Mouse (Mus musculus) intestine, embryonic 15.5 days (tissue): Measurements from ENCODE around the gene Gm765. TPM values are rescaled to one million over a fixed set of nuclear protein-coding genes. Genes with fewer than 3 reads are reported as not detected.

Experiments used
- ATAC-seq: fragments of 200-750 bp; cut with Nextera tagmentation; 2 replicates; pipeline ENCODE4 v1.8.0; 2017; ENCODE audit warnings: moderate TSS enrichment, moderate library complexity
- H3K27ac ChIP-seq: fragments of 300-500 bp; sonication (generic); 2 replicates; pipeline ENCODE4 v1.5.1; 2015; ENCODE audit warnings: mild to moderate bottlenecking, inconsistent platforms
- H3K27me3 ChIP-seq: fragments of 300-500 bp; sonication (generic); replicated peaks from 2 replicates; pipeline ENCODE4 v1.6.1; 2015; ENCODE audit warnings: inconsistent platforms
- H3K36me3 ChIP-seq: fragments of 300-500 bp; sonication (generic); 2 replicates; pipeline ENCODE4 v1.6.1; 2015; ENCODE audit warnings: inconsistent platforms
- H3K4me1 ChIP-seq: fragments of 300-500 bp; sonication (generic); replicated peaks from 2 replicates; pipeline ENCODE4 v1.6.1; 2015; ENCODE audit warnings: inconsistent platforms
- H3K4me2 ChIP-seq: fragments of 300-500 bp; sonication (generic); replicated peaks from 2 replicates; pipeline ENCODE4 v1.6.1; 2015; ENCODE audit warnings: mild to moderate bottlenecking, inconsistent platforms
- H3K4me3 ChIP-seq: fragments of 300-500 bp; sonication (generic); replicated peaks from 2 replicates; pipeline ENCODE4 v1.5.1; 2015; ENCODE audit warnings: inconsistent platforms
- H3K9ac ChIP-seq: fragments of 300-500 bp; sonication (generic); 2 replicates; pipeline ENCODE4 v1.6.1; 2015; ENCODE audit warnings: inconsistent platforms
- H3K9me3 ChIP-seq: fragments of 300-500 bp; sonication (generic); 2 replicates; pipeline ENCODE4 v1.6.1; 2016; ENCODE audit warnings: inconsistent platforms
- WGBS: fragments of 180-500 bp; shearing (Covaris S2); methylation state at CpG from one replicate; pipeline ENCODE4 v1.1.7; 2015; 5-methylcytosine and 5-hydroxymethylcytosine counted together
- polyA plus RNA-seq: library from polyadenylated mRNA; unstranded; fragments of >200 nt; fragmentation: Nextera tagmentation; extraction: Ambion mirVana; gene quantifications from 2 replicates; pipeline ENCODE4 v1.2.1, GENCODE M21; 2015

Gm765 gene
- polyA plus RNA-seq, 1 experiment from 2014 or later = not detected

DNA sequence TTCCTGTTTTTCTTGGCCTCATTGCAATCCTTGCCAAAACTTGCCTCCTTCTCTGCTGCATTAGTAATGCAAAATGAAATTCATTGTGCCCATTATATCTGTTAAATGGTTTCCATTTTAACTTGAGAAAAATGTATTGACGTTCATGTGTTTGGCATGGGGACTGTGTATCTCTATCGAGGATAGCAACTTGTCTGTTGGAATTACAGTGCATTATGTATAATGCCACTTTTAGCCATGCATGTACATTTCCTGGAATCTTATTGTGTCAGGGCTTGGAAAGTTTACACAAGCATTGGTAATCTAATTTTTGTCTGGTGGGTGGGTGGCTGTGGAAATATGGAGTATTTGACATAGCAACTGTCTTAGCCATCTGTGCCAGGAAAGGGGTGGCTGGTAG lies 57.4 kb downstream of the Gm765 start:
- WGBS = 79% methylated on average over 2 of the region's 2 CpGs
- ATAC-seq = no peak
- no peaks in the 10 kb centered on the region for H3K27me3 ChIP-seq

DNA sequence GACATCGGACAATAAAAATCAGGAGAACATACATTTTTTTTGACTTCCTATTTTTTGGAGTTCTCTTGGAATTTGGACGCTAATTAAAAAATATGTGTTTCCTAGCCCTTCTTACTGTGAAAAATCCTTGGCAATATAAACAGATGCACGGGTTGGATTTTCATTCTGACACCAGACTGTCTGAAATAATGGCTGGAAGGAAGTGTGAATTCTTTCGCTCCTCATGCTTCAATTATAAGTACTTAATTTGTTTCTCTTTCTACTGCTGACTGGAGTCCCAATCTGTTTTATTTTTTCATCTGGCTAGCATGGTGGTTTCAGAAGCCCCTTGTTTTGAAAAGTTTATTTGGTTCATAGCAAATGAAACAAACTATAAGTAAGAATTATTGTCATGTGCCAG lies 59.8 kb downstream of the Gm765 start:
- 81% methylated on average over 4 of the region's 4 CpGs for WGBS
- Histone ChIP-seq H3K9me3 (no peaks in the 10 kb centered on the region), H3K4me3 (no peak overlapping the region), H3K27me3 (no peaks in the 10 kb centered on the region), H3K4me2 (no peak overlapping the region), H3K9ac (no peak overlapping the region), H3K4me1 (no peaks in the 10 kb centered on the region), H3K36me3 (no peaks in the 10 kb centered on the region), H3K27ac (no peak overlapping the region)
- no peak for ATAC-seq

More for the DNA sequence above, 57.4 kb downstream of the Gm765 start:
- Histone ChIP-seq H3K4me1 (no peaks in the 10 kb centered on the region), H3K4me3 (no peak overlapping the region), H3K4me2 (no peak overlapping the region), H3K9me3 (no peaks in the 10 kb centered on the region), H3K9ac (no peak overlapping the region), H3K27ac (no peak overlapping the region), H3K36me3 (no peaks in the 10 kb centered on the region)

DNA sequence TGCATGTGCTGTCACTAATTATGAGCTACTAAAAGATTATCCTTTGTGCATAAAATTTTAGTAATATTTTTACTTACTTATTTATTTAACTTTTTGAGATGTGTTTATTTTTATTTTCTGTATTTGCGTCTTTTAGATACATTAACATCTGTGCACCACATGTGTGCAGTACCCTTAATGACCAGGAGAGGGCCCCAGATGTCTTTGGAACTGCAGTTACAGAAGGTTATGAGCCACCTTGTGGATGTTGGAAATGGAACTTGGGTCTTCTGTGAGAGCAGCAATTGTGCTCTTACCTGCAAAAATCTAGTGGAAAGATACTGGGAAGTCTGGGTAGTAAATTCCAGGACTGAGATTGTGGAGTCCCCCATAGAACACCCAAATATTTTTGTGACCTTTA lies 71.0 kb downstream of the Gm765 start:
- no peak for ATAC-seq
- Histone ChIP-seq H3K36me3 (no peaks in the 10 kb centered on the region), H3K4me2 (no peak overlapping the region), H3K27ac (no peak overlapping the region), H3K27me3 (no peaks in the 10 kb centered on the region), H3K9me3 (no peaks in the 10 kb centered on the region), H3K4me1 (no peaks in the 10 kb centered on the region), H3K9ac (no peak overlapping the region), H3K4me3 (no peak overlapping the region)
- WGBS = 90% methylated on average over 1 of the region's 1 CpGs

DNA sequence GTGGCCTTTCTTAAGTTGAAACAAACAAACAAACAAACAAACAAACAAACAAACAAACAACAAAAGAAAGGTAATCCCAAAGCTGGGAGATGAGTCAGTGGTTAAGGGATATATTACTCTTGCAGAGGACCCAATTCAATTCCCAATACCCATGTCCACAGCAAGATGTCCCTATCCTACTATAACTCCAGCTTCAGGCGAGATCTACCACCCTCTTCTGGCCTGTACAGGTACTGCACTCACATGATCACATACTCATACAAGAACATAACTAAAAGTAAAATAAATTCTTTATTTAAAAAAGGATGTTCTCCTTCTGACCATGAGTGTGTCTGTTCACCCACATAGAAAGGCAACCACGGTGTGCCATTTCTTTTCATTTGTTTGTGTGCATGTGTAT lies 79.6 kb downstream of the Gm765 start:
- H3K4me1 ChIP-seq = no peaks in the 10 kb centered on the region
- H3K27me3 ChIP-seq = no peaks in the 10 kb centered on the region
- H3K36me3 ChIP-seq = no peaks in the 10 kb centered on the region
- H3K27ac ChIP-seq = no peak overlapping the region
- H3K4me2 ChIP-seq = no peak overlapping the region
- 62% methylated on average over 2 of the region's 2 CpGs for WGBS
- H3K9me3 ChIP-seq = no peaks in the 10 kb centered on the region; the same call in 1 of the 2 replicates
- H3K9ac ChIP-seq = no peak overlapping the region
- H3K4me3 ChIP-seq = no peak overlapping the region
- ATAC-seq = no peak

DNA sequence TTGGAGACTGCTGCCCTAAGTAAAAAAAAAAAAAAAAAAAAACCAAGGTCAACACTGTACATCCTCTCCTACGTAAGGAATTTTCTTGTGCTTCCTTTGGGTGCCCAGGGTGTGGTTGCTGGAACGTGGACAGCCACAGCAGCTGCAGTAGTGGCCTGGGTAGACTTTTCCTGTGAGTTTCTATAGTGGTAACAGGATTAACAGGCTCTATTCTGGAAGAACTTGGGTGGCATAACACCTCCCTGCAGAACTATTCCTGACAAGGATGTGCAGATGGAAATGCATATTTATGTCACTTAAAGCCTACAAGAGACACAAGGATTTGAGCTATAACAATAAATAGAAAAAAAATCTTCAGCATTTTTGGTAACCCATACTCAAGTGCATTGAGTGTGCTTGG lies 83.5 kb downstream of the Gm765 start:
- Histone ChIP-seq H3K27ac (no peak overlapping the region), H3K4me1 (no peaks in the 10 kb centered on the region), H3K27me3 (no peaks in the 10 kb centered on the region), H3K9me3 (no peaks in the 10 kb centered on the region; the same call in 1 of the 2 replicates), H3K9ac (no peak overlapping the region), H3K36me3 (no peaks in the 10 kb centered on the region), H3K4me3 (no peak overlapping the region), H3K4me2 (no peak overlapping the region)
- 60% methylated on average over 2 of the region's 2 CpGs for WGBS
- ATAC-seq = no peak

DNA sequence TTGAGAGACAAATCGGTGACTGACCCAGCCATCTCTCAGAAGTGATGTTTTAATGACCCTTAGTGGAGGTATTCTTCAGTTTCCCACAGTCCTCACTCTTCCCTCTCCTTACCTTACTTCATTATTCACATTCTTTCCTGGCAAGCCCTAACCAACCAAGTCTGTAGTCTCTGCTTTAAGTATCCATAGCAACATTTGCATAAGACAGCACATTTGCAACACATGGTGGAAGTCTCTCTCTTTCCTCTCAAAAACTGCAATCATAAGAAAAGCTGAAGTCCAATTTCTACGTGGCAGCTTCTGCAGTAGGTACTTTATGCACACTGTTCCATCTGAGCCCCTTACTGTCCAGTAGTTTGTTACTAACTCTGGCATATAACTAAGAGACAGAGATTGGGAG lies 96.1 kb downstream of the Gm765 start:
- Histone ChIP-seq H3K27ac (no peak overlapping the region), H3K4me3 (no peak overlapping the region), H3K27me3 (no peaks in the 10 kb centered on the region), H3K9me3 (no peaks in the 10 kb centered on the region), H3K4me1 (no peaks in the 10 kb centered on the region), H3K4me2 (no peak overlapping the region), H3K36me3 (no peaks in the 10 kb centered on the region), H3K9ac (no peak overlapping the region)
- no peak for ATAC-seq
- 66% methylated on average over 2 of the region's 2 CpGs for WGBS

DNA sequence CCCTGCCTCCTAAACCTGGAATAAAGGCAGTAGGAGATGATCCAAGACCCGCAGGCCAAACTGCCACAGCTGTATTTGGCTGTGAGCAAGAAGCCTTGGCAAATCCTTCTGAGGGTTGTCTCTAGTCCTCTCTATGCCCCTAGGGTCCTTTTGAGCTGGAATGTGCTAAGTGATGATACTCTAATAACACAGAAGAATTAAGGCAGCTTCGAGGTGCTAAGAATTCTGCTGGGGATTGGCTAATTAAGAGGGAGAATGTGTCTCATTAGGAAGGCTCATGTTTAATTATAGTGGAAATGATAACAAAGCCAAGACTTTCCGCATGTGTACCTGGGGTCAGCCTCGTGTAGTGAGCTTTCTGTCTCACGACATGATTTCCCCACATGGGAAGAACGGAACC lies 99.4 kb downstream of the Gm765 start:
- Histone ChIP-seq H3K9me3 (no peaks in the 10 kb centered on the region), H3K27ac (no peak overlapping the region), H3K4me1 (no peaks in the 10 kb centered on the region), H3K36me3 (no peaks in the 10 kb centered on the region), H3K4me3 (no peak overlapping the region), H3K4me2 (no peak overlapping the region), H3K27me3 (no peaks in the 10 kb centered on the region), H3K9ac (no peak overlapping the region)
- ATAC-seq = no peak
- WGBS = 68% methylated on average over 6 of the region's 6 CpGs

DNA sequence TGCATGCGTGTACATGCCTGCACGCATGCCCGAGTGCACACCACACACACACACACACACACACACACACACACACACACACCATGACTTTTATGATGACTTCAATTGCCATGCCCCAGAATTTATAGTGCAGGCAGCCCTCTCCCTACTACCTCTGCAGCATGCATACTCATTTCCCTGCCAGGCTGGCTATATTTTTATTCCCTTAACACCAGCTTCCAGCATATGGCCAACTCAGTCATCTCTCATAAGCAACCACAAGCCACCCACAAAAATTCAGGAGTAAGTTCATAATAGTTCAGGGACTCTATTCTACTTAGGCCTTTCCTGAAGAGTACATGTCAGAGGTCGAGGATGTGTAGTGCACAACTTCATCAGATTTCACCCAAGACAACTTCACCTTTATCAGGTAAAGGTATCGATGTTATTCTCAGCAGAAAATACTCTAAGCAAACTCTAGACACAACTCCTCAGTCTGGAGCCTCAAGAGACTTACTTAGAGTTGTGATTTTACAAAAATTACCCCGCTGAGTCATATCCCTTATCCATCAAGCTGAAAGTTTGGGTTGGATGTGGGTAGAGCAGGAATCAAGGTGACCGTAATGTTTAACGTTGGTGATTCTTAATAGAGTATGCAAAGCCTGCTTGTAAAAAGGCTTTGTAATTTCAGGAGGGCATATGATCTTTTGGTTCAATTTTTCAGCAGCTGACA lies 101.8 kb downstream of the Gm765 start:
- Histone ChIP-seq H3K36me3 (no peaks in the 10 kb centered on the region), H3K4me1 (no peaks in the 10 kb centered on the region), H3K27me3 (no peaks in the 10 kb centered on the region), H3K4me2 (no peak overlapping the region), H3K9me3 (no peaks in the 10 kb centered on the region), H3K27ac (no peak overlapping the region), H3K9ac (no peak overlapping the region), H3K4me3 (no peak overlapping the region)
- no peak for ATAC-seq
- WGBS = 94% methylated on average over 8 of the region's 8 CpGs

DNA sequence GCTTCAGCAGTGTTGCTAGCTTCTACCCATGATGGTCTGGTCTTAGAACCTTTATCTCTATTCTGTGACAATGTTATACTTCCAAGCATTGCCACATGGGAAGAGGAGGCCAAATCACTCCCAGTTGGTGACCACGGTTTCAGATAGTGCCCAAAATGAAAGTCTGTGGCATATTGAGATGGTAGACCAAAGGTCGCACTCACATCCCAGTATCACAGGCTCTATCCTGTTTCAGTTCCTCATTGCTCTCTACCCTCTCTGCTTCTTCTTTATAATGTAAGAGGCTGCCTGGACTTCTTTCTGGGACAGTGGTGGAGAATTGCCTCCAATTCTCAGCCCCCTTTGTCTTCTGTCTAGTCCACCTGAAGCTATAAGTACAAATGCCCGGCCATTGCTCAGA lies 108.5 kb downstream of the Gm765 start:
- Histone ChIP-seq H3K9me3 (no peaks in the 10 kb centered on the region), H3K27ac (no peak overlapping the region), H3K4me3 (no peak overlapping the region), H3K27me3 (no peaks in the 10 kb centered on the region), H3K9ac (no peak overlapping the region), H3K4me2 (no peak overlapping the region), H3K4me1 (no peaks in the 10 kb centered on the region), H3K36me3 (no peaks in the 10 kb centered on the region)
- WGBS = 88% methylated on average over 3 of the region's 3 CpGs
- ATAC-seq = no peak

DNA sequence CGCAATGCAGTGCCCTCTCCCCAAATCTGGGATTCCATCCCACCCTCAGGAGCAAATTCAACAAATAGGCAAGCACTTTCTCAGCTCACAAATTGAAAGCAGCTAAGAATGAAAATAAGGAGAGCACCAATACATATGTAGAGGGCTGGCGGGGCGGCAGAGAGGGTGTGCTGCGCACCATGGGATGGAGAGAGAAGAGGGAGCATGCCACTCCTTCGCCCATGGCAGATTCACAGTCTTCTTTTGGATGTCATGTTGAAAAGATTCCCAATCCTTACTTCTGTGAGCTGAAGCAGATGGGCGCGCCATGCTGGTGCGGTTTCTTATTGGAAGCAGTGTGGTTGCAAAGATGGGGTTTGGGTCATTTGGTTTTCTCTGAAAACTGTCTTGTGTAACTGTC lies 118.6 kb downstream of the Gm765 start:
- Histone ChIP-seq H3K36me3 (no peaks in the 10 kb centered on the region), H3K9me3 (no peaks in the 10 kb centered on the region), H3K9ac (no peak overlapping the region), H3K4me2 (no peak overlapping the region), H3K4me3 (no peak overlapping the region), H3K4me1 (no peaks in the 10 kb centered on the region), H3K27ac (no peak overlapping the region), H3K27me3 (no peaks in the 10 kb centered on the region)
- no peak for ATAC-seq
- 95% methylated on average over 8 of the region's 8 CpGs for WGBS

DNA sequence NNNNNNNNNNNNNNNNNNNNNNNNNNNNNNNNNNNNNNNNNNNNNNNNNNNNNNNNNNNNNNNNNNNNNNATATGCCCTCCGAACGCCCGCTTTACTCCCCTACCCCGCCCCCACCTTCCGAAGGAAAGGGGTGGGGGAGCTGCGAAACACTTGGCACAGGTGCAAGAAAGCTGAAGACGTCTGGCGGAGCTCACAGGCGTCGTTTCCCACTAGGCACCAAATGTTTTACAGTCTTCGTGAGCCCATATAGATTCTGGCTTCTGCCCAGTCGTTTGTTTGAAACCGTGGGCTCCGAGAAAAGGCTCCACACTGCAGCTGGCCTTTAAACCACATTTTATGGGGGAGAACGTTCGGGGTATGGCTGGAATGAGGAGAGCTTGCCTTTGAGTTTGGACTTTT lies 120.6 kb downstream of the Gm765 start:
- Histone ChIP-seq H3K27me3 (no peaks in the 10 kb centered on the region), H3K36me3 (no peaks in the 10 kb centered on the region), H3K9me3 (no peaks in the 10 kb centered on the region), H3K27ac (no peak overlapping the region), H3K4me2 (no peak overlapping the region), H3K4me1 (no peaks in the 10 kb centered on the region), H3K9ac (no peak overlapping the region), H3K4me3 (no peak overlapping the region)
- ATAC-seq = no peak
- 61% methylated on average over 16 of the region's 16 CpGs for WGBS

DNA sequence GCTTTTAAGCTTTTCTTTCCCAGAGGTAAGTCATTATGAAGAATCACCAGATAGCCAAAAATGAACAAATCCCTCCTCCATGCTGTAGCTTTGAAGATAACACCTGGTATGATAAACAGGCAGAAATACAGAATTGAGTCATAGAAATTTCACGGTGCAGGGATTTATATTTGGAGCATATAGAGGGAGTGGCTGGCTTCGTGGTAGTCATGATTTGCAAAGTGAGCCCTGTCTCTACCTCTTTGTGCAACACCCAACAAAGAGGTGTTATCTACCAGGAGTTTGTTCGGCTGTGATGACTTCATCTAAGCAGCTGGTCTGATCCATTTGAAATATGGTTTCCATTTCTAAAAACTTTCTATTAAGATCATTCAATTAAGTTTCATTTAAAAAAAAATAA lies 130.3 kb downstream of the Gm765 start:
- H3K4me2 ChIP-seq = no peak overlapping the region
- no peak for ATAC-seq
- H3K36me3 ChIP-seq = no peaks in the 10 kb centered on the region
- H3K4me3 ChIP-seq = no peak overlapping the region
- H3K4me1 ChIP-seq = no peaks in the 10 kb centered on the region; the same call in 1 of the 2 replicates
- no peaks in the 10 kb centered on the region for H3K27me3 ChIP-seq
- H3K27ac ChIP-seq = no peak overlapping the region
- 72% methylated on average over 3 of the region's 3 CpGs for WGBS
- no peak overlapping the region for H3K9ac ChIP-seq
- no peaks in the 10 kb centered on the region for H3K9me3 ChIP-seq

DNA sequence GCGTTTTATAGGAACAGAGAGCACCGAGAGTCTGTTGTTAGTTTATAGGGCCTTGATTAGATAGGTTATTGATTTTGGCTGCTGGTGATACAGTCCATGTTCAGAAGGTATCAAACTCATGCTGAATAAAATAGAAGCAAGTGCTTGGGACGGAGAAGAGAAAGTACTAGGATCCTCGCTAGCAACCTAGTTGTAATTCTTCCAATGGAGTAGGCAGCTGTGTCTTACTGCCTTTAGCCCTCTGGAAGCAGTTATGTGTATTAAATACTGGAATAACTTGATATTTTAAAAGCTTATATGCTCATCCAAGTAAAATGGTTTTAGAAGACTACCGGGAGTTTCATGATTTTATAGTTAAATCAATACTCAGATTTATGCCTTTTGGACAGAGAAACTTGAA lies 132.3 kb downstream of the Gm765 start:
- 60% methylated on average over 5 of the region's 5 CpGs for WGBS

More for the DNA sequence above, 132.3 kb downstream of the Gm765 start:
- no peak overlapping the region for H3K4me3 ChIP-seq
- no peak for ATAC-seq
- H3K9ac ChIP-seq = no peak overlapping the region
- H3K9me3 ChIP-seq = no peaks in the 10 kb centered on the region
- H3K4me1 ChIP-seq = no peaks in the 10 kb centered on the region; the same call in 1 of the 2 replicates
- H3K27ac ChIP-seq = no peak overlapping the region
- no peaks in the 10 kb centered on the region for H3K36me3 ChIP-seq
- no peak overlapping the region for H3K4me2 ChIP-seq
- H3K27me3 ChIP-seq = no peaks in the 10 kb centered on the region
